In the genomic region with DNA sequence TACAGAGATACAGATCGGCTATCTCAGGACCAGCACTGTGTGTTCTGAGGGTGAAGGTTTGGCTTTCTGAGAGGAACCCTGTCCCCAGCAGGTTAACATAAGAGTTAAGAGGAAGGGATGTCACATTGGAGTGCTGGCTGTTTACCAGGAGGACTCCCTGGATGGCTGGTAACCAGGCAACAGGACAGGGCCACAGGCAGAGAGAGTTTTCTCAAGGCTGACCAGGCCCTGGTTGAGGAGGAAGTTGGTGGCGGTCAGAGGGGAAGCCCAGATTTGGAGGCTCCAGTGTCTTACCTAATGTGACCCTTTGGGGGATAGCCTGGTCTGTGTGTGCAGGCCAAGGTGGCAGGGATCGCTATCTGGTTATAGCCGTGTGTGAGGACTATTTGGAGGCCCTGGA, we compare ENCODE assay signal across 9 mouse cellular contexts. TPM values are rescaled to one million over a fixed set of nuclear protein-coding genes. Genes with fewer than 3 reads are reported as not detected.
DNase-seq lines count a peak whose midpoint lies in the region; ATAC-seq lines count a peak whose summit lies in the region.
"Had no signal": no experiment of that assay in that cellular context is flagged by ENCODE, and none has a peak within 500 bp of the region (broad histone marks: within the 10 kb centered on the region; RNA-seq: fewer than 3 reads in every experiment).

No protein-coding gene starts in this region.

- ATAC-seq in granulocyte monocyte progenitor cell, adult 5-6 weeks (replicated peaks; ENCODE audit: poor library complexity, severe bottlenecking), result peak; percentile 61
- peak; percentile 60 for ATAC-seq in megakaryocyte, adult 5-6 weeks (ENCODE audit: poor library complexity, severe bottlenecking)
- ATAC-seq: Patski had no signal

- DNase-seq in gastrocnemius, postnatal 10 days, result peak; percentile 50
- no peak for DNase-seq in gastrocnemius, adult 8-10 months (ENCODE audit: low spot score in 2 of 2)
- DNase-seq in adrenal gland, postnatal 14 days, result peak; percentile 81
- DNase-seq in kidney, adult 9 months, result peak; percentile 49
- DNase-seq in thymus, postnatal 25 days, result no peak
- DNase-seq in layer of hippocampus, postnatal 14 days (ENCODE audit: low spot score in 2 of 2), result no peak

RNA-seq across cellular contexts. Expression of a gene that starts 1.8 kb away (rescaled TPM):
- total RNA-seq in gastrocnemius, postnatal 10 days (2021), result 10 to 100 TPM; 50.8 to 60.1 TPM
- 1 to 10 TPM; 6.6 to 8.9 (median 7.5) TPM for total RNA-seq in gastrocnemius, adult 8-10 months (2022)
- total RNA-seq in adrenal gland, postnatal 14 days (2021), result 18.6 and 25.0 TPM in 2 replicates
- 26.4 and 37.4 TPM in 2 replicates for total RNA-seq in granulocyte monocyte progenitor cell, adult 5-6 weeks (2014; fragmentation: Nextera tagmentation)
- 11.8 and 14.0 TPM in 2 replicates for total RNA-seq in granulocyte monocyte progenitor cell, adult 5-6 weeks (2017)
- 18.6 and 20.1 TPM in 2 replicates for total RNA-seq in megakaryocyte, adult 5-6 weeks (2015)
- 14.3 and 21.7 TPM in 2 replicates for total RNA-seq in megakaryocyte, adult 5-6 weeks (2017)
- 10 to 100 TPM; 64.7 to 73.2 TPM for total RNA-seq in layer of hippocampus, postnatal 14 days (2021)

RNA-seq across cellular contexts. Expression of a gene that starts 15.1 kb away (rescaled TPM):
- 10 to 100 TPM; 16.0 to 21.1 TPM for total RNA-seq in gastrocnemius, postnatal 10 days (2021)
- 10 to 100 TPM; 16.3 to 21.1 (median 19.0) TPM for total RNA-seq in gastrocnemius, adult 8-10 months (2022)
- total RNA-seq in adrenal gland, postnatal 14 days (2021), result 47.0 and 53.7 TPM in 2 replicates
- 65.6 and 82.8 TPM in 2 replicates for total RNA-seq in granulocyte monocyte progenitor cell, adult 5-6 weeks (2014; fragmentation: Nextera tagmentation)
- total RNA-seq in granulocyte monocyte progenitor cell, adult 5-6 weeks (2017), result 79.2 and 82.4 TPM in 2 replicates
- 8.5 and 12.1 TPM in 2 replicates for total RNA-seq in megakaryocyte, adult 5-6 weeks (2015)
- 22.6 and 24.6 TPM in 2 replicates for total RNA-seq in megakaryocyte, adult 5-6 weeks (2017)
- total RNA-seq in layer of hippocampus, postnatal 14 days (2021), result 10 to 100 TPM; 29.2 to 30.5 TPM

RNA-seq across cellular contexts. Expression of a gene that starts 19.5 kb away (rescaled TPM):
- total RNA-seq in gastrocnemius, postnatal 10 days (2021), result 1,000 to 10,000 TPM; 7,536 to 8,309 TPM
- total RNA-seq in gastrocnemius, adult 8-10 months (2022), result over 10,000 TPM; 10,104 to 14,130 (median 11,228) TPM
- total RNA-seq in adrenal gland, postnatal 14 days (2021), result 1,705 and 1,924 TPM in 2 replicates
- total RNA-seq in granulocyte monocyte progenitor cell, adult 5-6 weeks (2014; fragmentation: Nextera tagmentation), result 2,842 and 3,031 TPM in 2 replicates
- 1,694 and 2,022 TPM in 2 replicates for total RNA-seq in granulocyte monocyte progenitor cell, adult 5-6 weeks (2017)
- 2,892 and 2,923 TPM in 2 replicates for total RNA-seq in megakaryocyte, adult 5-6 weeks (2015)
- total RNA-seq in megakaryocyte, adult 5-6 weeks (2017), result 1,028 and 1,070 TPM in 2 replicates
- total RNA-seq in layer of hippocampus, postnatal 14 days (2021), result 1,000 to 10,000 TPM; 2,098 to 2,176 TPM

RNA-seq across cellular contexts. Expression of a gene that starts 44.7 kb away (rescaled TPM):
- total RNA-seq in gastrocnemius, postnatal 10 days (2021), result 10 to 100 TPM; 28.3 to 41.5 TPM
- 10 to 100 TPM in 2 of 4 experiments, 1 to 10 TPM in 2; 7.3 to 14.0 (median 9.1) TPM for total RNA-seq in gastrocnemius, adult 8-10 months (2022)
- 43.2 and 45.2 TPM in 2 replicates for total RNA-seq in adrenal gland, postnatal 14 days (2021)
- total RNA-seq in granulocyte monocyte progenitor cell, adult 5-6 weeks (2014; fragmentation: Nextera tagmentation), result 242 and 263 TPM in 2 replicates
- total RNA-seq in granulocyte monocyte progenitor cell, adult 5-6 weeks (2017), result 242 and 288 TPM in 2 replicates
- total RNA-seq in megakaryocyte, adult 5-6 weeks (2015), result 195 and 225 TPM in 2 replicates
- 181 and 231 TPM in 2 replicates for total RNA-seq in megakaryocyte, adult 5-6 weeks (2017)
- total RNA-seq in layer of hippocampus, postnatal 14 days (2021), result 10 to 100 TPM; 26.8 to 29.8 TPM

RNA-seq across cellular contexts. Expression of a gene that starts 44.8 kb away (rescaled TPM):
- total RNA-seq in gastrocnemius, postnatal 10 days (2021), result 100 to 1,000 TPM; 212 to 236 TPM
- total RNA-seq in gastrocnemius, adult 8-10 months (2022), result 100 to 1,000 TPM; 224 to 255 (median 228) TPM
- 222 and 232 TPM in 2 replicates for total RNA-seq in adrenal gland, postnatal 14 days (2021)
- 117 and 197 TPM in 2 replicates for total RNA-seq in granulocyte monocyte progenitor cell, adult 5-6 weeks (2014; fragmentation: Nextera tagmentation)
- total RNA-seq in granulocyte monocyte progenitor cell, adult 5-6 weeks (2017), result 121 and 155 TPM in 2 replicates
- total RNA-seq in megakaryocyte, adult 5-6 weeks (2015), result 91.9 and 106 TPM in 2 replicates
- 72.8 and 81.9 TPM in 2 replicates for total RNA-seq in megakaryocyte, adult 5-6 weeks (2017)
- total RNA-seq in layer of hippocampus, postnatal 14 days (2021), result 10 to 100 TPM; 67.7 to 74.4 TPM

Comparison
In these comparisons a context has a peak if more than half of its experiments do, and no peak if none do; other contexts are left out.
1. DNase-seq: peak in gastrocnemius, postnatal 10 days (single experiment), adrenal gland, postnatal 14 days (single experiment) and kidney, adult 9 months (single experiment); none in gastrocnemius, adult 8-10 months (0 of 2), thymus, postnatal 25 days (single experiment) and layer of hippocampus, postnatal 14 days (0 of 2).